Mouse (Mus musculus): ENCODE results near the gene Hrh2.

DNA sequence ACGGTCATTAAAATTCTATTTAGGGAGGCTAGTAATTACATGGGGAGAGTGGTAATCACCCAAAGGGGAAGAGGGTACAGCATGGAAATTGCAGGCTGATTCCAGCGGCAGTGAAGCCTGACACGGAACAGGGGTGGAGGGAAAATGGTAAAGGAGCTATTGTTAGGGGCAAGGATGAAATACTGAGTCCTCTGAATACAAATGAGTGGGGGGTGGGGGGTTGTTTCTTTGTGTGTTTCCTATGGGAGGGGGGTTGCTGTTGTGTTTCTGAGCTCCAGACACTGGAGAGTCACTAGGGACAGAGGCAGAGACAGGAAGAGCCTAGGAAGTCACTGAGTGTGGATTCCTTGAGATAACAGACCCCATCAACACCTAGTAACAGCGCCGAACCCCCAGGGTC lies 48.1 kb upstream of the Hrh2 start:
- TF ChIP-seq POLR2A (IDR thresholded peaks at IDR 0.05; ENCODE audit: low read depth, low read length) (no peak), CTCF (IDR thresholded peaks at IDR 0.05; ENCODE audit: borderline replicate concordance, insufficient read depth, low read length) (no peak)
